Mouse (Mus musculus): ENCODE results near the gene Vstm2a. TPM values are rescaled to one million over a fixed set of nuclear protein-coding genes. Genes with fewer than 3 reads are reported as not detected.

Gene Vstm2a
- polyA plus RNA-seq (2015; fragmentation: Nextera tagmentation; extraction: Ambion mirVana), result 0.03 TPM in 1 of 2 replicates, not detected in the other

DNA sequence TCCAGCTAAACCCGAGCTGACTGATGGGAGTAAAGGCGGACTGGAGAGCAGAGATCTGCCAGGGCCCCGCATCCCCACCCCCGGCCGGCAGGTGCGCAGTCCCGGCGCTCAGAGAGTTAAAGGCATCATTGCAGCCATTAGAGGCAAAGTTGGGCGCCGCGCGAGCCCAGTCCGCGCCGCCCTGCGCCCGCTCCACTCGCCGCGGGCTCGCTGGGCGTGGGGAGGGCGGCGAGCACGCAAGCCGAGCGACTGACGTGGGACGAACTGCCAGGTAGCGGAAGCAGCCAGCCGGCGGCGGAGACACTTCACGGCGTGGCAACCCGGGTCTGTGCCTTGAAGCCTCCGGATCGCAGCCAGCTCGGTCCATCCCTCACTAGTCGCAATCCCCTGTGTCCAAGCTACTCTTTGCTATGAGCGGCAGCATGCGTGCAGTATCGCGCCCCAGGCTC lies at the start of gene Vstm2a:
Gene Vstm2a (plus strand): TSS at position 252 of the 449 bp plus-strand sequence.
- H3K27me3 ChIP-seq, result peaks cover 47% of the 10 kb centered on the region
- no peak for ATAC-seq (ENCODE audit: insufficient read depth)
- H3K27ac ChIP-seq (replicated peaks), result no peak within 1 kb of the TSS
- no peaks in the 10 kb centered on the region for H3K9me3 ChIP-seq (replicated peaks)
- WGBS (ENCODE audit: insufficient replicate concordance), result 1% methylated on average over 44 of the region's 44 CpGs
- H3K36me3 ChIP-seq (replicated peaks), result no peaks in the 10 kb centered on the region
- H3K4me2 ChIP-seq, result peak within 1 kb of the TSS; percentile 55
- no peaks in the 10 kb centered on the region for H3K4me1 ChIP-seq (replicated peaks)
- peak within 1 kb of the TSS; percentile 29 for H3K4me3 ChIP-seq (replicated peaks)
- H3K9ac ChIP-seq, result no peak within 1 kb of the TSS

DNA sequence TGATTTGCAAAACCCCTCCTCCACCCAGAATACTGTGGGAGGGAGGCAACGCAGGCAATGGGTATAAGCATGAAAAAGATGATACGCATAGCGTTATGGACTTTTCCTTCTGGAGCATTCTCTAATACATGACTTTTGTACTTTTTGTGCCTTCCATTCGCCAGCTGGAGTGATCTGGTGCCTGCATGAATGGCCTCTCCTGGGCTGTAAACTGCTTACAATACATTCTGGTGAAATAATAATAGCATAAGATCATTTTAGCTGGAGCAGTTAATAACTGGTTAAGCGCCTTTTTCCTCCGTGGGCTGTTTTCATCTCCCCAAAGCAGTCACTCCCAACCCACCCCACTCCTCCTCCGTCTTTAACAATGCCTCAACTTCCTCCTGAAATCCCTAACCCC lies 513 bp upstream of the Vstm2a start:
- Histone ChIP-seq H3K36me3 (replicated peaks) (no peaks in the 10 kb centered on the region), H3K27ac (replicated peaks) (no peak overlapping the region), H3K4me3 (replicated peaks) (no peak overlapping the region), H3K9me3 (replicated peaks) (no peaks in the 10 kb centered on the region), H3K4me2 (peak overlapping the region; percentile 55), H3K4me1 (replicated peaks) (no peaks in the 10 kb centered on the region), H3K27me3 (peaks cover 47% of the 10 kb centered on the region), H3K9ac (no peak overlapping the region)
- 20% methylated on average over 7 of the region's 7 CpGs for WGBS (ENCODE audit: insufficient replicate concordance)
- ATAC-seq (ENCODE audit: insufficient read depth), result no peak

DNA sequence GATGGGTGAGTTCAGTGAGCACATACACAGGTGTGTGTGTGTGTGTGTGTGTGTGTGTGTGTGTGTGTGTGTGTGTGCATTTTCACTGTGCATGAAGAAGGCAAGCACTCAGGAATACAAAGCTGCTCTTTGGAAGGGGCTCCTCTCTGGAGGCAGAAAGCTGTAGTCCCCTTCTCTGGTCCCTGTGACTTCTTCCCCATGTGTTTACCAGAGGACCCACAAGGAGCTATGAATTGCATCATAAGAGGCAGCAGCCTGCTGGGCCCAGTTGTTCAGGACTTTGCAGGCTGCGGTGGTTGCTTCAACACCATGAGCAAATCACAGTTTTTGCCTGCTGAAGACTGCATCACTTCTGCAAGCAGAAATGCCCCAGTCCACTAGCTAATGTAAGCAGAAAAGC lies 776 bp downstream of the Vstm2a start:
- H3K27ac ChIP-seq (replicated peaks), result no peak overlapping the region
- 27% methylated on average over 1 of the region's 1 CpGs for WGBS (ENCODE audit: insufficient replicate concordance)
- no peak overlapping the region for H3K9ac ChIP-seq
- no peak overlapping the region for H3K4me3 ChIP-seq (replicated peaks)
- no peak overlapping the region for H3K4me2 ChIP-seq
- H3K4me1 ChIP-seq (replicated peaks), result no peaks in the 10 kb centered on the region
- peaks cover 47% of the 10 kb centered on the region for H3K27me3 ChIP-seq
- H3K36me3 ChIP-seq (replicated peaks), result no peaks in the 10 kb centered on the region
- ATAC-seq (ENCODE audit: insufficient read depth), result no peak
- no peaks in the 10 kb centered on the region for H3K9me3 ChIP-seq (replicated peaks)

- Histone ChIP-seq H3K4me3 (replicated peaks) (no peak overlapping the region), H3K27me3 (peaks cover 47% of the 10 kb centered on the region), H3K4me1 (replicated peaks) (no peaks in the 10 kb centered on the region), H3K27ac (replicated peaks) (no peak overlapping the region), H3K9me3 (replicated peaks) (no peaks in the 10 kb centered on the region), H3K36me3 (replicated peaks) (no peaks in the 10 kb centered on the region), H3K9ac (no peak overlapping the region), H3K4me2 (no peak overlapping the region)
- WGBS (ENCODE audit: insufficient replicate concordance), result 13% methylated on average over 9 of the region's 9 CpGs
- no peak for ATAC-seq (ENCODE audit: insufficient read depth)
Measured at GRCm38 (mm10) chr11:16259876-16260275, 2.4 kb downstream of the Vstm2a start.

GRCm38 (mm10) chr11:16260764-16261578 lies 3.4 kb downstream of the Vstm2a start:
- no peaks in the 10 kb centered on the region for H3K4me1 ChIP-seq (replicated peaks)
- H3K9ac ChIP-seq, result no peak overlapping the region
- no peak overlapping the region for H3K4me3 ChIP-seq (replicated peaks)
- H3K4me2 ChIP-seq, result peak overlapping the region; percentile 29
- peaks cover 47% of the 10 kb centered on the region for H3K27me3 ChIP-seq
- no peak for ATAC-seq (ENCODE audit: insufficient read depth)
- no peak overlapping the region for H3K27ac ChIP-seq (replicated peaks)
- no peaks in the 10 kb centered on the region for H3K9me3 ChIP-seq (replicated peaks)
- no peaks in the 10 kb centered on the region for H3K36me3 ChIP-seq (replicated peaks)
- WGBS (ENCODE audit: insufficient replicate concordance), result 1% methylated on average over 40 of the region's 40 CpGs

GRCm38 (mm10) chr11:16268396-16268795 lies 10.9 kb downstream of the Vstm2a start:
- Histone ChIP-seq H3K4me1 (replicated peaks) (no peaks in the 10 kb centered on the region), H3K36me3 (replicated peaks) (no peaks in the 10 kb centered on the region), H3K27me3 (no peaks in the 10 kb centered on the region), H3K27ac (replicated peaks) (no peak overlapping the region), H3K4me3 (replicated peaks) (no peak overlapping the region), H3K9me3 (replicated peaks) (no peaks in the 10 kb centered on the region), H3K9ac (no peak overlapping the region), H3K4me2 (no peak overlapping the region)
- no peak for ATAC-seq (ENCODE audit: insufficient read depth)
- 71% methylated on average over 1 of the region's 1 CpGs for WGBS (ENCODE audit: insufficient replicate concordance)

- no peak overlapping the region for H3K27ac ChIP-seq (replicated peaks)
- no peak for ATAC-seq (ENCODE audit: insufficient read depth)
- no peaks in the 10 kb centered on the region for H3K36me3 ChIP-seq (replicated peaks)
- no peak overlapping the region for H3K9ac ChIP-seq
- H3K27me3 ChIP-seq, result no peaks in the 10 kb centered on the region
- no peak overlapping the region for H3K4me2 ChIP-seq
- no peaks in the 10 kb centered on the region for H3K4me1 ChIP-seq (replicated peaks)
- 63% methylated on average over 1 of the region's 1 CpGs for WGBS (ENCODE audit: insufficient replicate concordance)
- H3K4me3 ChIP-seq (replicated peaks), result no peak overlapping the region
- no peaks in the 10 kb centered on the region for H3K9me3 ChIP-seq (replicated peaks)
Measured at GRCm38 (mm10) chr11:16290381-16290780, 32.9 kb downstream of the Vstm2a start.

DNA sequence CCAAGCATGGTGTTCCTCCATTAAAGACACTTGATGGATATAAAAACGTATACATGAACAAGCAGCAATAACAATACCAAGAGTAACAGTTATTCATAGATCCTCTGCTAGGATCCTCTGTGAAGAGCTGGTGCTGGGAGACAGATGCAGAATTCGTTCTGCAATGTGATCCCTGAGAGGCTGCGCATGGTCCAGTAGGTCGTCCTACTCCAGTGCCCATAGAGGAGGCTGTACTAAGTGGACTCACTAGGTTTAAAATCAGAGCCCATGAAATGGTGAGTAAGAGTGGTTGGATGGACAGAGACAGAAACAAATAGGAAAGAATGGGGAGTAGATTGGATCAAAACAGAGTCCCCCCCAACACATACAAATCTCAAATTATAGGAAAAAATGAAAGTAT lies 35.4 kb downstream of the Vstm2a start:
- ATAC-seq (ENCODE audit: insufficient read depth), result no peak
- H3K36me3 ChIP-seq (replicated peaks), result no peaks in the 10 kb centered on the region
- no peaks in the 10 kb centered on the region for H3K27me3 ChIP-seq

DNA sequence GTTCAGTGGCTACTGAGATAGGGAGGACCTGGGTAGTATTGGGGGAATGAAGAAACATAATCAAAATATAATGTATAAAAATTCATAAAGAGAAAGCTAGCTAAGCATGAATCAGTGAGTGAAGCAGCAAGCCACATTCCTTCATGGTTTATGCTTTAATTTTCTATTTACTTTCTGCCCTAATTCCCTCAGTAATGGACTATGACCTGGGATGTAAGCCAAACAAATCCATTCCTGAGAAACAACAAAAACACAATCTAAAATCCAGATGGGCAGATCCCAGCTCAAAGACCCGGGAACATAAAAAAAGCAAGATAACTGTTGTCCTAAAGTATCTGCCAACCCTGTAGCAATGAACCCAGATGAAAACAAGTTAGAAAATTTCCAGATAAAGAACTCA lies 39.0 kb downstream of the Vstm2a start:
- H3K4me2 ChIP-seq, result no peak overlapping the region
- ATAC-seq (ENCODE audit: insufficient read depth), result no peak
- H3K4me1 ChIP-seq (replicated peaks), result no peaks in the 10 kb centered on the region
- no peak overlapping the region for H3K4me3 ChIP-seq (replicated peaks)
- H3K36me3 ChIP-seq (replicated peaks), result no peaks in the 10 kb centered on the region
- H3K27me3 ChIP-seq, result no peaks in the 10 kb centered on the region
- WGBS (ENCODE audit: insufficient replicate concordance), result 57% methylated on average over 1 of the region's 1 CpGs
- no peak overlapping the region for H3K9ac ChIP-seq
- H3K9me3 ChIP-seq (replicated peaks), result no peaks in the 10 kb centered on the region
- no peak overlapping the region for H3K27ac ChIP-seq (replicated peaks)

More for the DNA sequence above, 35.4 kb downstream of the Vstm2a start:
- H3K27ac ChIP-seq (replicated peaks), result no peak overlapping the region
- no peaks in the 10 kb centered on the region for H3K9me3 ChIP-seq (replicated peaks)
- H3K4me3 ChIP-seq (replicated peaks), result no peak overlapping the region
- 64% methylated on average over 4 of the region's 4 CpGs for WGBS (ENCODE audit: insufficient replicate concordance)
- no peaks in the 10 kb centered on the region for H3K4me1 ChIP-seq (replicated peaks)
- no peak overlapping the region for H3K4me2 ChIP-seq
- H3K9ac ChIP-seq, result no peak overlapping the region

GRCm38 (mm10) chr11:16299492-16299891 lies 42.0 kb downstream of the Vstm2a start:
- no peaks in the 10 kb centered on the region for H3K4me1 ChIP-seq (replicated peaks)
- WGBS (ENCODE audit: insufficient replicate concordance), result 36% methylated on average over 1 of the region's 1 CpGs
- no peaks in the 10 kb centered on the region for H3K27me3 ChIP-seq
- H3K27ac ChIP-seq (replicated peaks), result no peak overlapping the region
- ATAC-seq (ENCODE audit: insufficient read depth), result no peak
- H3K4me3 ChIP-seq (replicated peaks), result no peak overlapping the region
- H3K9ac ChIP-seq, result no peak overlapping the region
- no peak overlapping the region for H3K4me2 ChIP-seq
- no peaks in the 10 kb centered on the region for H3K9me3 ChIP-seq (replicated peaks)
- H3K36me3 ChIP-seq (replicated peaks), result no peaks in the 10 kb centered on the region

- no peak for ATAC-seq (ENCODE audit: insufficient read depth)
- WGBS (ENCODE audit: insufficient replicate concordance), result 38% methylated on average over 1 of the region's 1 CpGs
Measured at GRCm38 (mm10) chr11:16299960-16300359, 42.4 kb downstream of the Vstm2a start.

More at GRCm38 (mm10) chr11:16299960-16300359, 42.4 kb downstream of the Vstm2a start:
- no peaks in the 10 kb centered on the region for H3K9me3 ChIP-seq (replicated peaks)
- H3K4me1 ChIP-seq (replicated peaks), result no peaks in the 10 kb centered on the region
- H3K36me3 ChIP-seq (replicated peaks), result no peaks in the 10 kb centered on the region
- H3K27me3 ChIP-seq, result no peaks in the 10 kb centered on the region
- H3K4me2 ChIP-seq, result no peak overlapping the region
- H3K9ac ChIP-seq, result no peak overlapping the region
- H3K4me3 ChIP-seq (replicated peaks), result no peak overlapping the region
- no peak overlapping the region for H3K27ac ChIP-seq (replicated peaks)

All from liver, embryonic 15.5 days (tissue).